Mouse (Mus musculus): ENCODE measurements around the gene Adam22.

Gene Adam22

DNA sequence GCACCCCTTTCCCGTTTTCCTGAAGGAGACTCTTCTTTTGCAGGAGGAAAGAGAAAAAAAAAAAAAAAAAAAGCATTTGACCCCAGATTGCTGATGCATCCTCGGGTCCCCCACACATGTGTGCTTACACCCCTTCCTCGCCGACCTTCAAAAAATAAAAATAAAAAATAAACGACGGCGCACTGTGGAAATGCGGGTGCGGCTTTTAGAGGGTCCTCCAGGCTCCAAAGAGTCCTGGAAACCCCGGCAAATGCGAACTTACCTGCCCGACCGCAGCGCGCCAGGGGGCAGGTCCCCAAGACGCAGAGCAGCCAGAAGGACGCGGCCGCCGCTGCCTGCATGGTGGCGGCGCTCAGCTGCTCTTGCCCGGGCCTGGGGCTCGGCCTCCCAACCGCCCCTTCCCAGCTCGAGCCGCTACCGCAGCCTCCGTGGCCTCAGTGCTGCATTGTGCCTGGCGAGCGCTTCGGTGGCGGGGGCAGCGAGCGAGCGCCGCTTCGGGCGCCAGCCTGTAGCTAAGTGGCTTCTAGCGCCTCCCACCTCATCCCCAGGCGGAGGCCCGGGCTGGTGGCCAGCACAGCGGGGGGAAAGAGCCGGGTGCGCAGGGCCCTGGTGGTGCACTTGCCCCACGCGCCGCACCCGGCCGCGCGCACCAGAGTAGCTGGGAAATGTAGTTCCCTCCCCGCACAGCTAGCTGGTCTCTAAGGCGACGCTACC lies at the start of gene Adam22:
Adam22 (minus strand) TSS at position 547 of the 714 bp plus-strand sequence.
- peak; percentile 94 for DNase-seq

DNA sequence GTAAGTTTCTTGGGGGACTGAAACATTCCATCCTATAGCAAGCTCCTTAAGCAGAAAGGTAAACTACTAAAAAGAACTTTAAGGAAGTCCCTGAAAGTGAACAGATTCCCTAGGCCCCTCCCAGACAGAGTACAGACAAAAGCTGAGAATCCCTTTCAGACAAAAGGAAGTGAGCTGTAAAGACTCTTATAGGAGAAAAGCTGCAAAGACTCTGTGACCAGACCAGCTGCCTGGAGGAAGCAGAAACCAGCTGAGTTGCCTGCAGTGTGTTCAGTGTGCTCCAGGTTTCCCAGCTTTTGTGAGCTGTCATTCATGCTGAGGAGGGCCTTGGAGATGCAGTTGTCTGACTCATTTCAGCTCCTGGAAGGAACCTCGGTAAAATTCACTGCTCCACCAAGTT lies 49.5 kb upstream of the Adam22 start:
- DNase-seq: no peak

DNA sequence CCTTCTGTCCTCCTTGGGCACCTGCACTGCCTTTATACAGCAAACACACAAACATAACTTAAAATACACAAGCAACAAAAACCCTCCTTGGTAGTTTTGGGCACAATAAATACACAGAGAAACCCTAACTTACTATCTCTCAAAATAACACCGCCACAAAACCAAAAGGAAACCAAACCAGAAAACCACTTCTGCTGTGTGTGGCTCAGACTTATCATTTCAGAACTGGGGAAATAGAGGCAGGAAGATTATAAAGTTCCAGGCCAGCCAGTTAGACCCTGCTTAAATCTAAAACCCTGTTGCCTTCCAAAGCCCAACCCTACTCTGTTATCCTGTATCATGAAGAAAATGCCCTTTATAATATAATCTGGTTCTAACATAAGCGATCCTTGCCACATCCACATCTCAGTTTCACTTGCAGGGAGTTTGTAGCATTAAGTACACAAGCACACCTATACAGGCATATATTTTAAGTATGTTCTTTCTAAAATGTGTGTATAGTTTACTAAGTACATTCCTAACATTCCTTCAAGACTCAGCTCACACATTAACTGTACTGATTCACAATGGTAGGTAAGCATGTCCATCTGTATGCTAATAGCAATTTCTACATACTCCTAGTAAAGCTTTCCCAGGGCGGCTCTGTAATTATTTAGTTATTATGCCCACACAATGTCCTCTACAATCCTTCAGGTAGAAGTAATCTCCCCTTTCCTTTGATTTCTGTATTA lies 48.9 kb upstream of the Adam22 start:
- no peak for DNase-seq

DNA sequence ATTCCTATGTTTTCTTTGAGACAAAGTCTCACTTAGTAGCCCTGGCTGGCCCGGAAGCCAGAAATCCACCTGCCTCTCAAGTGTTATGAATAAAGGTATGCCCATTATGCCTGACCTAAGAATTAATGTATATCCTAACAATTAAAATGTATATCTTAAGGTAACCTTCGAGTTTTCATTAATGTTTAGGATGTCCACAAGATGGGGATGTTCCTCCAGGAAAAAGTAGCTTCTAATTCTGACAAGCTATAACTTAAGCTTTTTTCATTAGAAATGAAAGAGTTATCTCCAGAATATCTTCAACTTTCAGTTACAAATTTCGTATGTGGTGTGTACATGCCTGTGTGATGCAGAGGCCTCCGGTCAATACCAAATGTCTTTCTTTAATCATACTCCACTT lies 40.8 kb upstream of the Adam22 start:
- no peak for DNase-seq

DNA sequence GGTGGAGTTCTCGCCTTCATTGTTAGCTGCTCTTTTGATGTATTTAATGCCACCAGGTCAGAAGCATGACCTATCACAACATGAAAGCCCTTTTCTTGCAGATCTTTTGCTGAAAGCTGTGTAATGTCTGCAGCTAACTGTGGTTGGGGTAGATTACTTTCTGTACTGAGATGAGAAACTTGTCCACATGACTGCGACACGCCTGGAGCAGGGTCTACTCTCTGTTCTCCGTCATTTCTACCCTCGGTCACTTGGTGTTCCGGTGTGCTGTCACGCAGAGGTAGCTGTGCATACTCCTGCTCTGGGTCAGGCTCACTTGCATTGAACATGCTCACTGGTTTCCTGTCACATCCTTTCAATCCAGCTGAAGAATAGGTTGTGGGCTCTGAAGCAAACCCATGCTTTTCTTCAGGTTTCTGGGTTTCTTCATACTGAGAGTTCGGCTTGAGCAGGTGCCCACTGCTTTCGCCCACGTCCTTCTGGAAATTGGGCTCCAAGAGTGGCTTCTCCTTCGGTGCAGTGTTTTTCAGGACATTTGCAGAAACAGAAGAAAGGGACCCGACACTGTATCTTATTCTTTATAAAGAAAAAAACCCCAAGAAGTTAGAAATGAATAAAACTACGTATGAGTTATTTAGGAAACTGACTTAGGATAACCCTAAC lies 29.8 kb upstream of the Adam22 start:
- no peak for DNase-seq

DNA sequence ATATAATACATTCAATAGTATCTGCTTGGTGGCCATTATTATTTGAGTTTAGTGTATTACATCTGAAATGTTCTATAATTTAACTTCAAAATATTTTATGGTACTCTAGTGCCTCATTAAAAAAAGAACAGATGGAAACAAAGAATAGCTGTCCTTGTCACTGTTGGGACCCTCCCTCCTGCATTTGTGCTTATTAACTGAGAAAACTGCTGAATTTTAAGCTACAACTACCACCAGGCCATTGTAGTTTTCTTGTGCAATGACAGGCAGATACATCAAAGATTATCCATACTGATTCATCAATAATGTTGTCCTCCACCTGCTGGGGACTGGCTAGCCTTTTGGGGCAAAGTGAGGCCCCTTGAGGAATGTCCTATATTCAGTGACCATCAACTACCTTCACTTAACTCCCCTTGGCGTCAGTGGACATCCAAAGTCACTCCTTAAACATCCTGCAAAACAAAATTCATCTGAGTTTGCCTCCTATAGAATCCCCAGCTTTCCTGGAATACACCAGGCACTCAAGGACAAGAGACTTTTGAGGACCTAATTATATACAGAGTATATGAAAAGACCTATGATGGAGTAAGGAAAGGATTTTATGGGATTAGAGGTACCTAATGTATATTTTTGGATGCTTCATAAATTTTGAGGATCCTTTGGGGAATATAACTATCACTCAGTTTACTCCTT lies 26.1 kb upstream of the Adam22 start:
- DNase-seq: no peak

DNA sequence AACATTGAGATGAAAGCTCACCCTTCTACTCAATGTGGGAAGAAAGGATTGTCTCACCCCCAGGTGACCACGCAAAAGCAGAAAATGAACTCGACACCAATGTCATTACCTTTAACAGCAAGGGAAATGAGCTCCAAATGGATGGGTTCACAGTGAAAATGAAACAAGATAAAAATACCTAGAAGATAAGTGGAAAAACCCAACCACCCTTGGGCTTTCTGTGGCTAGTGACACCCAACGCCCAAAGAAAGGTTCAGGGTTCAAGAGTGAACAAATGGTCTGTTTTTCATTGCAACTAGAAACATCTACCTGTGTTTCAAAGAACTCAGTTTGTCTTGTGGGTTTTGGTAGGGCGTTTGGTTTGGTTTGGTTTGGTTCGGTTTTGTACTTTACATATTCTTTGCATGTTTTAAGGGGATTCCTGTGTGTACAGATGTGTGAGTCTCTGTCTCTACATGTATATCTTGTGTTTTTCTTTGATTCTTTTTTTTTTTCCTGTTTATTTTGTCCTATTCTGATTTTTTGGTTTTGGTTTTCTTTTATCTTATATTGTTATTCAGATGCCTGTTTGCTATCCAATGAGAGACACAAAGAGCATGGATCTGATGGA lies 6.4 kb upstream of the Adam22 start:
- no peak for DNase-seq

DNA sequence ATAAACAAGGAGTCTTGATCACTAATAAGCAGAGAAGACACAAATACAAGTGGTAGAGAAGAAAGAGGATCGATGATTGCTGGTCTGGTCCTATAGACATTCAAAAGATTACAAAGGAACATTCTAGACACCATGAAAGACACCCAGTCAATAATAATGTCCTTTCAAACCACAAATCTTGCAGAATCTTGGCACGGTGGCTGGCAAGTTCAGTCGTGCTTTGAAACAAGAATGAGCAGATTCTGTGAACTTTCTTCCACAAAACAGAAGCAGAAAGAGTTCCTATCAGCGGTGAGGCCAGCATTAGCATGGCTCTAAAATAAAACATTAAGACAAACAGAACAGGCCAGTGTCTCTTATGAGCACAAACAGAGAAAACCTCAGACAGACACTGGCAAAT lies 5.5 kb upstream of the Adam22 start:
- DNase-seq: no peak

DNA sequence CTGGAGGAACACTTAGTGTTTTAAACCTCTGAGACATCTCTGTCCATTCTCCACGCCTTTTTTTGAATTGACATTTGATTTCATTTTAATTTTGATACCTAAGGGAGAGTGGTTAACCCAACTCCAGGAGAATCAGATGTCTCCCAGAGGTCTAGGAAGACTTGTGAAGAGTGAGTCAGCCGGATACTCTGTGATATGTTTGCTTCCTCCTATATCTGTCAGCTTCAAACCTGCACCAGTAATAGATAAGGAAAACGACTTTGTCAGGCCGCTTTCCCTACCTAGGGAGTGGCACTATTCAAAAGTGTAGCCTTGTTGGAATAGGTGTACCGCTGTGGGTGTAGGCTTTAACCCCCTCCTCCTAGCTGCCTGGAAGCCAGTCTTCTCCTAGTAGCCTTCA lies 821 bp upstream of the Adam22 start:
- no peak for DNase-seq

DNA sequence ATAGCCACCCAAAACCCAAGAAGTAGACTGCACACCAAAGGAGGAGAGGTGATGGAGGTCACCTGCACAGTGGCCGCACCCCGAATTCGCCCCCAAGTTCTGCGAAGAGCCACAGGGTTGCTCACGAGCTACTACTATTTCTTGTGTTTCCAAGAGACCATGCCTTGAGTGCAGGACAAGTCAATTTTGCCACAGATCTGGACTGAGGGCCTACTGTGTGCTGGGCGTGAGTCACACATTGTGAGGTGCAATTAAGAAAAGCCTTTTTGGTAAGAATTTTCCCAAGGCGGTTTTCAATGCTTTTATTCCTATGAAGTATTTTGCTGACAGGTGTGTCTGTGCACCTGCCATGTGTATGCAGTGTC lies 350 bp upstream of the Adam22 start:
- no peak for DNase-seq

DNA sequence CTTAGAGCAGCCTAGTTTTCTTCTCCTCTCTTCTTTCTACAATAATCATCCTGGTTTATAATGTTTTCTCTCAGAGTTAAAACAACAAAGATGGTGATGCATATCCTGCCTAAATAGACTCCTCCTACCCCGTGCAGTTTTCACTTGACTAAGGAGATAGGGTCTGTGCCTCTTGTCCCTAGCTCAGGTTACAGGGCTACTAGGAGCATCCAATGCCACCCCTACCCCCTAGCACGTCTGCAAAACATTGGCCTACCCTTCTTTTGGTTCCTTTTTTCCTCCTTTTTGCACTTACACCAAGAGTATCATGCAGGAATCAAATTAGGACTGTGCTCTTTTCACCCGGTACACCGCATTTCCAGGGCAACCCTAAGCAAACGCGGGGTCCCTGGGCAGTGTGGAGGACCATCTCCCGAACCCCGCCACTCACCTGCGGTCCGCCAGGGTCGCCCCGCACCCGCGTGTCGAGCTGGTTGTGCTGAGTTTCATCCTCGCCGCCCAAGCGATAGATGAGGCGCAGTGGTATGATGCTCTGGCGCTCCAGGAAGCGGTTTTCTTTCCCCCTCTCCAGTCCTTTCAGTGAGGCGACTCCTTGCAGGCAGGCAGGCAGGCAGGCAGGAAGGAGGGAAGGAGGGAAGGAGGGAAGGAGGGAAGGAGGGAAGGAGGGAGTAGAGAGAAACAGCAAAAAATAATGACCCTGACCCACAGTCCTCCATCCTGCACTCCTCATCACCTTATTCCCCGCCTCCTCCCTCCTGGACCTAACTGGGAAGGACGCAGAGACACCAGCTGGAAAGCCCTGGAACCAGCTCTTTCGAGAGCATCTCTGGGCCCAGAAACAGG lies 968 bp downstream of the Adam22 start:
- DNase-seq: peak; percentile 64

DNA sequence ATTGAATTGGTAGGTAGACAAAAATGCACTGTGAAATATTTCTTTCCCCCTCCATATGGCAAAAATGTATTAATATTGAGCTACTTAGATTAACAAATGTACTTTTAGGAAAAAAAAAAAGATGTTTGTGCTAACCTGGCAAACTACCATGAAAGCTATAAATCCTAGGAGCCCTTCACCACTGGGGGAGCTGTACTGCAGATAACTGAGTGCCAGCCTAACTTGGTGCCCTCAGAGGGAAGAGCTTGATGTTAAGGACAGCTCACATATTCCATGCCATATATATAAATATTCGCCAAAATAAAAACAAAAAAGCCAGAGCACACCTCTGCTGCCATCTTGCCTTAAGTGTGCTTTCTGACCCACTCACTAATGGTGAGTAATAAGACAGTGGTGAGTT lies 5.6 kb downstream of the Adam22 start:
- DNase-seq: peak; percentile 42

DNA sequence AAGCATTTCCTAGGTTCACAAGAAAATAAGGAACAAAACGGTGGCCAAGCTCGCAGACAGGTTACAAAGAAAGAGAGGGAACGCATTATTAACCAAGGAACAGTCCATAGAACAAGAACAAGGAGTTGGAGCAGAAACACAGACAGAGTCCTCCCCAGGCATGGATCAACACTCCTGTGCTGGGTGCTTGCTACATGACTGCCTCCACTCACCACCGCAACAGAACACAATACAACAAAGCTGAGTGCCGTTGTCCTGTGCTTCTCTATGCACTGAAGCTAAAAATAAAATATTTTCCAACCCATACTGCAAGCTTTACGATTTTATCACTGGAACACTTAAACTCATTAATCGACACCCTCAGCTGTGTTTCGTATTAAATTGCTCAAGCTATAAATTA lies 10.3 kb downstream of the Adam22 start:
- DNase-seq: no peak

DNA sequence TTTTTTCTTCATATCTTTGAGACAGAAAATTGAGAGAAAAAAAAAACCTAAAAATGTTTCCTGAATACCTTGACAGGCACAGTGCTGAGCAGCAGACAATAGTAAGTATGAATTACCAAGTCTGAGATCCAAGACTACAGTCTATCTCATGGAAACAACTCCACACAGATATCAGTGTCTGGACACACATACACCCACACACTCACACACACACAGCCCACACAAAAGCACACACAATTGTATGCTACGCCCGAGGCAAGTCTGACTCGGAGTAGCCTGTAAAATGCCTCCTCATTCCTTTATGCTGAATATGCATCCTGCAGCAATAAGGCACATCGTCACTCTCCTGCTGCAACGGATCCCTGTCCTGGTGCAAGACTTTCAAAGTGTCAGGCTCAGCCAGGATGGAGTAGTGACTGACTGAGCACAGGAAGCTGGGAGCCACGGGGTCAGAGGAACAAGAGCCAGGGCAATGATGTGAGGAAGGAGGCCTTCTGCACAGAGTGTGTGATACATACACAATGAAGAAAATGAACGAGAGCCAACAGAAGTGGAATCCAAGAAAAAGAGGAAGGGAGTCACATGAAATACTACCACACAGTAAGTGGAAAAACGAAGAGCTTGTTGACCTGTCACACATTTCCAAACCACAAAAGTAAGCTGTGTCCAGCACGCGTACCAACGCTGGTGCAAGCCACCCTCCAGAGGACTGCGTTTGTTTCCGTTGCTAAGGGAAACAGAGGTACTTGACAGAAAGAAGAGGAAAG lies 10.9 kb downstream of the Adam22 start:
- DNase-seq: no peak

DNA sequence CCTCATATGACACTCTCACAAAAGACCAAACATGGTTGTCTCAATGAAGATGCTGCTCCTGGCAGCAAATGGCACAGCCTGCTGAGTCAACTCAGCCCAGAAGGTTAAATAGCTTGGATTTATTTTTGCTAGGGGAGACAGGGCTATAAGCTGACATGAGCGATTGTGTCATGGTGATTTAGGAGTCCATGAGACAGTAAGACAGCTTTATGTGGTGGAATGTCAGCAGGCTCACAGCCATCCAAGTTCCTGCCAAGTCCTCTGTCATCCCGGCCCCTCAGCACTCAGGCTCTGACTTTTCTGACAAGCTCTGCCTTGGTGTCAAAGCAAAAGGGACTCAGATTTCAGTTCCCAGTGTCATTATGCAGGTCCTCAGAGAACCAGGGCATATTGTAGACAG lies 11.6 kb downstream of the Adam22 start:
- peak; percentile 22 for DNase-seq

DNA sequence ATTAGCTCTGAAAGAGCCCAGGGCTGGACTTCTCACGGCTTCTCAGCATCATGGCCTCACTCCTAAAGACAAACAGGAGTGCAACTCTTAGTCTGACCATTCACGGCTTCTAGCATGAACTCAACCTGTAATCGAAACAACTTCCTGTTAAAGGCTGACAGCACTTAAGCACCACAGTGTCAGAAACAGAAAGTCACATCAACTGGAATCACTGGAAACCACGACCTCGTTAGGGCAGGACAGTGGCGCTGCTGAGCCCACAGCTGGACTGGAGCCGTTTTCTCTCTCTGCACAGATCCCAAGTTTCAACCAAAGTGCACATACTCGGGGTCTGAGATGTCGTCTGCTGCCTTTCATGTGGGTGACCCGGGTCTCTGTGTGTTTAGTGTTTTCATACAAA lies 18.4 kb downstream of the Adam22 start:
- no peak for DNase-seq

DNA sequence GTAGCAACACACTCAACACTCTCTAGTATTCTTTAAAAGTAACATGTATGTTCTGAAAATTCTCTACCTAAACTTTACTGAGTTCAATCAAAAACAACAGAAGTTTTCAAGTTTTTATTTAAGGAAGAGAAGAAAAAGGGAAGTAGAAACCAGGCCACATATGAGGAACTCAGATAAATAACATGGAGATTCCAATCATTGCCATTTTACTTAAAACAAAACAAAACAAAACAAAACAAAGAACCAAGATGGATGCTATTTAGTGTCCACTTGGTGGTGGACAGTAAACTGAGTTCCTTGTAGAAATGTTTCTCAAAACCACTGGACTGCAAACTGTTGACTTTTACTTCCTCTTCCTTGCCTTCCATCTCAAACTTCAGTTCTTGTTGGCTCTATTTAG lies 21.6 kb downstream of the Adam22 start:
- DNase-seq: no peak

DNA sequence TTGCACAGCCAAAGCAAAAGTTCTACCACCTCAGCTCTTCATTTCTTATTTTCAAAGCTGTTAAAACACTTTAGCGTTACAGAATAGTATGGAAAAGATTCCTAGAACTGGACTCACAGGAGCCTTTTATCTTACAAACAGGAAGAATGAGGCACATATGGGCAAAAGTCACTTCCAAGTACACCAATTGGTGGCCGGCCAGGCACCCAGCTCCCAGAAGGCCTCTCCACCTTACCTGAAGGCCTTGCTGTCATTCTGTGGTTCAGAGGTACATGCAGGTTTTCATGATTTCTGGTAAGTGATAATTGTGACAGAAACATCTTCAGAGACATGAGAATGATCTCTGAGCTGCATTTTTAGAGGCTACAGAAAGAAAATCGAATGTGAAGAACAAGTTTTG lies 24.7 kb downstream of the Adam22 start:
- DNase-seq: no peak

DNA sequence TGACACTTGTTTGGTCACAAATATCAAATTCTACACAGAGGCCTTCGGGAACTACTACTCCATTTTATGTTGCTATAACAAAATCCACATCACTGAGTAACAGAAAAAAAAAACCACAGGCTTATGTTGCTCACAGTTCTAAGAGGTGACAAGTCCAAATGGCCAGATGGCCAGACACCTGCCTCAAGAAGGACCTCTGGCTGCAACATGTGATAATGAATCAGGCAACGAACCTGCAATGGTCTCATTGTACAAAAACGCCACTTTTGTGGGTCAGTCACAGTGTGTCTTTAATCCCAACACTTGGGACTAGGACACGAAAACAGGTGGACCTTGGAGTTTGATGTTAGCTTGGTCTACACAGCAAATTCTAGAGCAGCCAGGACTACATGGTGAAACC lies 26.3 kb downstream of the Adam22 start:
- DNase-seq: no peak

DNA sequence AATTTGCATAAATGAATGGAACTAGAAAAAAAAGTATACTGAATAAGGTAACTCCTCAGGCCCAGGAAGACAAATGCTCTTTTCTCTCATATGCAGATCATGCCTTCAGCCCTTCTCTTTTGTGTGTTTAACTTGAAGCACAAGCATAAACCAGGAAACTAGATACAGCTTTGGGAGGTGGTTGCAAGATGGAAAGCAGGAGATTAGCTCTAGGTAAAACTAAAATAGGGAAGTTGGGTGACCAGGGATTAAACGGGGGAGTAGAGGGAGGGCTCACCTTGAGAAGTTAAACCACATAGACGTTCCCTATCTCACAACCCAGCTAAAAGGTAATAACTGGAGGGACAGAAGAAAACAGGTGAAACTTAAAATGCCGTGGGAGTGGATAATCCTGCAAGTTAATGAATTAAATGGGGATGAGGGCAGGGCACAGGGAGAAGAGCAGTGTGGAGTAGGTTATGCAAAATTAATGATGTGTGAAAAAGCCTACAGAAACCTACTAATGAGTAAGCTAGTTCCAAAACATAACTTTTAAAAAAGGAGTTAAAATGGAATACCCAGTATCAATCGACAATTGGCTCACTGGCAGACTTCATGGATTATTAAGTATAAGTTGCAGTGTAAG lies 40.2 kb downstream of the Adam22 start:
- DNase-seq: no peak

DNA sequence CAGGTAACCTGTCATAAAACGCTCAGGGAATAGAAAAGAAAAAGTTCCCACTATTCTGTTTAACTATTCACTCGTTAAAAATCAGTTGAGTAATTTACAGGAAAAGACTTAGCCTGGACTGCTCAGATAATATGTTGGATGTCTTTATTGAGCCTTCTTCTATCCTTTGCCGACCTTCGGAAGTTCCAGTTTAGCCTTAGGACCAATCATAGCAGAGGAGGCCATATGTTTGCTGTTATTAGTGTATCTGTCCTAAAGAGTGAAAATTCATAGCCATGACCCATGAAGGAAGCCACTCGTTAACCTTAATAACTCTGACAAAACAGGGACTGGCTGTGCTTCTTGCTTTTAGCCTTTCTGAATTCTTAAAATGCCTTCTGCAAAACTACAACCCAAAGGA lies 41.3 kb downstream of the Adam22 start:
- no peak for DNase-seq

Data from retina, postnatal 1 day (tissue).